Mouse (Mus musculus) granulocyte monocyte progenitor cell, adult 5-6 weeks (primary cell): ENCODE measurements around the gene Pitpnc1. TPM values are rescaled to one million over a fixed set of nuclear protein-coding genes. Genes with fewer than 3 reads are reported as not detected.

Experiments used
- ATAC-seq: replicated peaks from 2 replicates; pipeline ENCODE4 v1.8.0; 2016; ENCODE audit warnings: mild to moderate bottlenecking, moderate TSS enrichment, inconsistent platforms; ENCODE audit not compliant: poor library complexity, severe bottlenecking
- total RNA-seq, 2 experiments: library from RNA; stranded (forward) in 1 of 2; stranded (reverse) in 1 of 2; fragments of 200-712, 200-1000 nt in 1 of 2; fragments of >200 nt in 1 of 2; fragmentation: Nextera tagmentation in 1 of 2; gene quantifications; 2 replicates each; pipeline ENCODE4 v1.2.3; 2014 to 2017

Pitpnc1 gene
- total RNA-seq, 2 experiments from 2014 or later: 11.7 to 28.0 TPM

DNA sequence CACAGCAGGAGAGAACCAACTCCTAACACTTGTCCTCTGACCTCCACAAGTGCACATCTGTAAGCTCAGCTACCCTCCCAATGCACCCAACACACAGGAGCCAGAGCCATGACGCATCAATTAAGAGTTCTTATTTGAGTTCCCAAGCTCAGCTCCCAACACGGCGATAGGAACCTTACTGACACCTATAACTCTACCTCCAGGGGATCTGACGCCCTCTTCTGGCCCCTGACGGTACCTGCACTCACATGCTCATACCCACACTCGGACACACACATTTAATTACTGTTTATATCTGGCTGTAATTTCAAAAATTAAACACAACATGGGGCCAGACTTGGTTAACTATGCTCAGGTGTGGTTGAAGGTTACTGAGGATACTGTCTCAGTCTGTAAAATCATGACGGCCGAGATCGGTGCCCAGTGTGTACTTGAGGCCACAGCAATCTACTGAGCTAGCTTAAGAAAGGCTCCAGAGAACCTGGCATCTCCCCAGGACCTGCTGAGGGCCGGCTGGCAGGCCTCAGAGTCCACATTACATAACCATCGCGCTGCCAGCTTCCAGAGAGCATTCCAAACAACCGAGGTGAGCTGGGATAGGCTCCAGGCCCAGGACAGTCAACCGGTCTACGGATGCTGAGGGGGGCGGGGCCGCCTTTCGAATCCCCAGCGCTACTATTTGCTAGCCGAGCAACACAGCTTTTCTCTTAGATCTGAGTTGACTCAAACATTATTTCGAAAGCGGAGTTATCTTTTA, 91.2 kb downstream of the Pitpnc1 start:
- no peak for ATAC-seq

DNA sequence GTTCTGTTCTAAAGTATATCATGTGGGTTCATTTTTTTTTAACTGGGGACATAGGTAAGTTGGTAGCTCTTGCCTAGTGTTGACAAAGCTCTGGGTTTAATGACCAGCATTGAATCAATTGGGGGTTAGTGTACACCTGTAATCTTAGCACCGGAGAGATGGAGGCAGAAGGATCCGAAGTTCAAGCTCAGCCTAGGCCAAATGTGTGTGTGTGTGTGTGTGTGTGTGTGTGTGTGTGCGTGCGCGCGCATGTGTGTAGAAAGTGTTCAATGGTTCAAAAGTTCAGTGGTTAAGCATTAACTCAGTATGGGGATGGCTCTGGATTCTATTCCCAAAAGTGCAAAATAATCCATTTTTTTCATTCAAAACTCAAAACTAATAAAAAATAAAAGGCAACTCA, 93.2 kb downstream of the Pitpnc1 start:
- ATAC-seq: no peak

DNA sequence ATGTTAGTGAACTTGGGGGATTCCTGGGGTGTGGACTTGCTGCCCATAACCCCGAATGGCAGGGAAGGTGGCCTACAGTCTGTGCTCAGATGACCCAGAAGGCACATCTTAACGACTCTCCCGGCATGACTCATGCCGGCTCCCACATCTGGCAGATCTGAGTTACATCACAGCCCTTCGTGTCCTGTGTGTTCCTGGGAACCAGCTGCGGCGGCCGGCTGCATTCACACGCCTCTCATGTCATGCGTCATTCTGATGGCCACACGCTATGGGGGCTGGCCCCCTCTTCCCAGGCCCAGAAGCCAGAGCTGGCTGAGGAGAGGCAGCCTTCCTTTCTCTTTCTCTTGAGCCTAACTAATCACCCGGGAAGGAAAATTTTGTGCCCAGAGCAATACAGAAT, 94.2 kb downstream of the Pitpnc1 start:
- ATAC-seq: peak; percentile 27; the same call in 1 of the 2 replicates

DNA sequence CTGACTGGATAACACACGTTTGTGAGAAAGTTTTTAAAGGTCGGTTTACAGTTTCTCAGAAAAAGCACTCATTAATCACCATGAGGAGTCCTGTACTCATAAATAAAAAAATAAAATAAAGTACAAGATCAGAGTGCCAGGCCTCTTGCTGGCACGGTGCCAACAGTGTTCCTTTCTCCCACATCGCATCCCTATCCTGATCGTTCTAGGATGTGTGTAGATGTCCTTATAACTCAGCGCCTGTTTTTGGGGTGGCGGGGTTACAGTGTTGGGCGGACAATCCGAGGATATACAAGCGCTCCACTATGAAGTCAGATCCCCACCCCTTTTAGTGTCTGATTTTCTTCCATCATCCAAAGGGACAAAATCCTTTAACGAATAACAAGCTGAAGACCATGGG, 94.7 kb downstream of the Pitpnc1 start:
- ATAC-seq: no peak

DNA sequence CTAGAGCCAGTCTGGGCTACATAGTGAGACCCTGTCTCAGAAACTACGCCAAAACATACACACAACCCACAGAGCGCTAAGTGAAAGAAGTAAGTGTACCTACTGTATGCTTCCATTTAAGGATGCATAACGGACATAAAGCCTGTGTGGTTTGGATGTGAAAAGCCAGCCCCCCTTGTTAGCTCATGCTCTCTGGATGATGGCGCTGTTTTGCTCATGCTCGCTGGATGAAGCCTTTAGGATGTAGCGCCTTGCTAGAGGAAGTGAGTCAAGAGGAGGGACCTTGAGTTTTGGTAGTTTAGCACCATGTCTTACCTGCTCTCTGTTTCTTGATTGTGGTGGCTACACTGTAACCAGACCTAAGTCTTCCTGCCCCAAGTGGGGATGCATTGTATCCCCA, 96.9 kb downstream of the Pitpnc1 start:
- ATAC-seq: no peak

DNA sequence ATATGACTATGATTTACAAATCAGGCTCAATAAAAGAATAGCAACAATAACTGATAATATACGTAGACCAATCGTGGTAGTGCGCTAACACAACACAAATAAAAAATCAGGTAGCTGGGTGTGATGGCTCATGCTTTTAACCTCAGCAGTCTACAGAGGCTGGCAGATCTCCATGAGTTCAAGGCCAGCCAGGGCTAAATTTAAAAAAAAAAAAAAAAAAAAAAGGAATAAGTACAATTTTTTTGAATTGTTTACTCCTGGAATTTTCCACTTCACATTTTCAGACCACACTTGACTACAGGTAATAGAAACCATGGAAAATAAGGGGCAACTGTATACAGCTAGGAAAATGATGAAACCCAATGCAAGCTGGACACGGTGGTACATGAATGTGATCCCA, 97.3 kb downstream of the Pitpnc1 start:
- ATAC-seq: no peak

DNA sequence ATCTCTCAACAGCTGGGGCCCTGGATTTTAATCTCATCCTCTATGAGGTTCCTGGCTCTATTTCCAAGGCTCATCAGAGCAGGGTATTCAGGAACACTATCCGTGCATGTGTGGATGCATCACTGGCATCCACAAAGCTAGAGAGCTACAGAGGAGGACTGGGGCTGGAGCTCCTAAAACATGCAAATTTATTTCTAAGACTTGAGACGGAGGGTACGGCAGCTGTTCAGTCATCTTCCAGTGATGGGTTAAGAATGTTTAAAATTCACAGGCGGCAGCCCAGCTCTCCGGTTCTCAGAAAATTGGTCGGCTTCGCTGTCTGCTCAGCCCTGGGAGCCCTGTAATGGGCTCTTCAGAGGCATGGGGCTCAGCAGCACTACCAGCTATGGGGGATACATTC, 97.8 kb downstream of the Pitpnc1 start:
- no peak for ATAC-seq

DNA sequence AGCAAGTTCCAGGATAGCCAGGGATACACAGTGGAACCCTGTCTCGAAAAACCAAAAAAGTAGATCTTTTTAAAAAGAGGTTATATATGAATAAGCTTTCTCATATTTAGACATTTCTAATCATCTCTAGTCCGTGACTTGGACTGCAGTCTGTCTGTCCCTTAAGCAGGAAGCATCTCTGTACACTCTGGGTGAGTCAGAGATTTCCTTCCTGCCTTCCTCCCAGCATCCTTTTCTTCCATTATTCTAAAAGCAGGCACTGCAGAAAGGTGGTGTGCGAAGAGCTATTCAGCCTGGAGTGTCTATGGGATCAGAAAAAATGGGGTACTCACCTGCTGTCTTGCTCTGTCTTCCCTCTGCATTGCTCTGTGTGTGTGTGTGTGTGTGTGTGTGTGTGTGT, 100.0 kb downstream of the Pitpnc1 start:
- ATAC-seq: no peak

DNA sequence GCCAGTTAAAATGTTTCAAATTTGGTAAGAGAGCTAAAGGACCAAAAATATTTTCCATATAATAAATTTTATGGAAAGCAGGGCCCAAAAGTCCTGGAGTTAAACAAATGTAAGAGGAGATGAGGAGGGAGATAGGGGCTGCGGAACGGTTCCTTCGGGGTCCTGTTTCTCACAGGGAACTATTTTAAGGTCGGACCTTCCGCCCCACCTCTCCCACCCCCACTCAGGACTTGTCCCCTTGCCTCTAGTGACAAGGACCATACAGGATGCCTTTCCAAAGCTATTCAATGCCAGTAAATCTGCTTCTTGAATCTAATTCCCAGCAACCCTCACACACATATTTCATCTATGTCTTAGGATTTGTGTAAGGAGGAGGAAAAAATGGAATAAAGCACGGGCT, 100.8 kb downstream of the Pitpnc1 start:
- ATAC-seq: no peak

DNA sequence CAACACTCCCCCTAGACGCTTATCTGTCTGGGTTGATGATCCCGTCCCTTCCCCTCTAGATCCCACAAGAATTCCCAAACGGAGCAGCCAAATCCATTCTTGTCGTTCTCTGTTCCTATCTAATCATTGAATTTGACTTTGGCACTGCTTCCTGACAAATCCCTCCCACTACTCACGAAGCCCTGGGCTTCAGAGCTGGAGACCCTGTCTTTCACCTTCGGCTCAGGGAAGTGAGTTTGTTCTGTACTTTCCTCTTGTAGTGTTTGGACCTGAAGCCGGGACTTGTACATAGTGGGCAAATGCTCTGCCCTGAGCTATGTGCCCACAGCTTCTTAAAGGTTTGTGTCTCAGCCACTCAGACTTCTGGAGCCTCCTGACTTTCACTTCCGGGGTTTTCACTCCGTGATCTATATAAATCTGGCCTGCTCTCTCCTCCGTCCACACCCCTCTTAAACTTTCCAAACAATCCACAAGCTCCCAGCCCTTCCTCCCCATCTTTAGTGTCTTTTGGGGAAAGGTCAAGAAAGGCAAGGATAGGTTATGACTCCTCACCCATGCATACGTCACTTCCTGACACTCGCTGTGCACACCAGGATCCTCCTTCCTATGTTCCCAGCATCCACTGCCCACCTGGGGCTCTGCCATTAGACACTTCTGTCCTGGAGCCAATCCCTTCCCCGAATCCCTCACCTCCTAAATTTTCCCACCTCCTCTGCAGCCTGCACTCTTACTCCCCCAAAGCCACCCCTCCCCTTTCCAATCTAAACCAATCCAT, 104.4 kb downstream of the Pitpnc1 start:
- ATAC-seq: no peak

DNA sequence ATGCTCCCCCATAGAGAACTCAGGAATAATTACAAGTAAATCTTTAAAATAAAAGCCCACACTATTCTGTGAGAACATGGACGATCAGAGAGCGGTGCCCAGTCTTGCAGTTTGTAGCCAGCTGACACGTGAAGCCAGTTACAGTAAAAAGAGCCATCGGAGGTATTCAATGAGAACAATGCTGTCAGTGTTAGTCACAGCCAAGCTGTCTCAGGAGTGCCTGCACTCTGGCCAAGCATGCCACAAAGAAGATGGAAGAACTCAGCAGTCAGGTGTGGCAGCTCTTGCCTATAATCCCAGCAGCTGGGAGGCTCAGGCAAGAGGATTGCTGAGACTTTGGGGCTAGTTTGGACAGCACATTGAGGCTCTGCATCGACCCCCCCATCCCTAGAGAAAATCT, 111.8 kb downstream of the Pitpnc1 start:
- ATAC-seq: no peak

DNA sequence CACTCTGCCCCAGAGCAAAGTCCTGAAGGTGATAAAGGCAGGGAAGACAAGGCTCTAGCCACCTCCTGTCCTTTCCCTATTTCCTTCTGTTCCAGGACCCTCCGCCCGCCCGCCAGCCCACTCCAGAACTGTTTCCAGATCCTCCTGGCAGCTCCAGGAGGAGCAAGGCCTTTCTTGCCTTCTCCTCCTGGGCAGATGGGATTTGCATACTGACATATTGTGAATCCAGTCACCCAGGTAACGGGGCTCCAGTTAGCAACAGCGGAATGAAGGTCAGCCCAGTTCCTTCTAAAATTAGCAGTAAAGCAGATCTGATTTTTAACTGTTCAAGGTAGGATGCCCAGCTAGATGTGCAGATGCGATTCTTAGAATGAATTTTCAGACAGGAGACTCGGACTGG, 114.3 kb downstream of the Pitpnc1 start:
- no peak for ATAC-seq

DNA sequence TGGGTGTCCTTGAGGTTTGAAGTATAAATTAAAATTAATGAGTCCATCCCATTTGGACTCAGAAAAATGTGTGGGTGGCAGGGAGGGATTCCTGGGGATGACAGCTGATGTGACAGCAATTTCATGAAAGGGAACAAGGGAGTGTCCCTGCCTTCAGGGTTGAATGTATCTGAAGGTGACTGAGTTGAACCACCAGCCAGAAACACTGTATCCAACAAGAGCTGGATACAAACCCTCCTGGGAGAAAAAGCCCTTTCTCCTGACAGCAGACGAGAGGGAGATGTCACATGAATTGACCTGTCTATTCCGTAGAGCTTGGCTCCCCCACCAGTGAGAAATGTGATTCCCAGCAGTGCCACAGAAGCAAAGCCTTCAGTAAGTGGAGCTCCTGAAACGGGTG, 115.0 kb downstream of the Pitpnc1 start:
- no peak for ATAC-seq

DNA sequence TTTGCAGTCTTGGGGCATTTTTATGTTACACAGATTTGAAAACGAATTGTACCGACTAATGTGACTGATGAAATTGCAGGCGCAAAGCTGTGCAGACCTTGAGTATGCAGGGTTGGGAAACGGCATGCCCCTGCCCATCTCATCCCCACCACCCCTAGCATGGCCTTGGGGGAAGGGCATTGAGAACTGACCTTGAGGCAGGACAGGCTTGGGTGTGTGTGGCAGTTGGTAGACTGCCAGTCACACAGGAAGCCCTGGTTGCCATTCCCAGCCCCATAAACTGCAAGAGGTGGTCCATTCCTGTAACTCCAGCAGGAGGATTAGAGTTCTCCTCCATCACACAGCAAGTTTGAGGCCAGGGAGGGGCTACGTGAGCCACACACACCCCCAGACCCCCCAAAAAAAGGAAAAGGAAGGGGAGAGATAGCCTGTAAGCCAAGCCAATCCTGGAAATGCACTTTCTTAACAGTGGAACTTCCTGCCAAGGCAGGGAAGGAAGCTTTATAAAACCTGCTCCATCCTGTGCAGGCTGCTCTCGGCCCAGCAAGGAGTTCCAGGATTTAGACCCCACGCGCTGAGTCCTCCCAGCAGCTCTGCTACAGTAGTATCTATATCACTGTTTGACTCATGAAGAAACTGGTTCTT, 115.9 kb downstream of the Pitpnc1 start:
- ATAC-seq: no peak

DNA sequence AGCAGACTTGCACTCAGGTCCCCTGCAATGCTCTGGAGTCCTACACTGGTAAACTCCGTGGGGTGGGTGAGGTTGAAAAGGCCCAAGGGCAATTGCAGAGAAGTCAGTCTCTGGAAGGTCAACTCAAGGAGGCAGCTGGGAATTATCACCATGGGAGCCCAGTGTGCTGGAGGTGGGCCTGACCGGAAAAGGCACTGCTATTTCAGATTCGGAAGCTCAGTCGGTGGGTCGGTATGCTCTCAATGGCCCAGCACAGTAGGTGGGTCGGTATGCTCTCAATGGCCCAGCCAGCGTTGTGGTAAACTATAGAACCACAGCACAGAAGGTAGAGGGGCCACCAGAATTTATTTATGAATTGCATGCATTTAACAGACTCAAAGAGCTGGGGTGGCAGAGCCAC, 117.9 kb downstream of the Pitpnc1 start:
- no peak for ATAC-seq

DNA sequence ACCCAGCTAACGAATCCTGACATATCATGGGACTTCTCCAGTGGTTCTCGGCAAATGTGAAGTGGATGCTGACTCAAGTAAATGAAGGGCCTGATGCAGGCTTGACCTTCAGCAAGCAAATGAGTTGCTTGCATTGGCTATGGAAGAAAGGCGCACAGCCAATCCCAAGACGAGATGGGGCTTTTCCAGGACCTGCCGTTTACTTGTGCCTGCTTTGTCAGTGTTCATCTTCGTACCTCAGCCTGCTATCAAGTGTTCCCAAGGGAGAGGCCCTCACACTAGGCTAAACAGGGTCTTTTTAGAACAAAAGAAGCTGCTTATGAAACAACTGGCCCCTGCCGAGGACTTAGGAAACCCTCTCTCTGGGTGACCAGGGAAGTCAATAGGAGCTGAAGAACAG, 120.7 kb downstream of the Pitpnc1 start:
- ATAC-seq: no peak

DNA sequence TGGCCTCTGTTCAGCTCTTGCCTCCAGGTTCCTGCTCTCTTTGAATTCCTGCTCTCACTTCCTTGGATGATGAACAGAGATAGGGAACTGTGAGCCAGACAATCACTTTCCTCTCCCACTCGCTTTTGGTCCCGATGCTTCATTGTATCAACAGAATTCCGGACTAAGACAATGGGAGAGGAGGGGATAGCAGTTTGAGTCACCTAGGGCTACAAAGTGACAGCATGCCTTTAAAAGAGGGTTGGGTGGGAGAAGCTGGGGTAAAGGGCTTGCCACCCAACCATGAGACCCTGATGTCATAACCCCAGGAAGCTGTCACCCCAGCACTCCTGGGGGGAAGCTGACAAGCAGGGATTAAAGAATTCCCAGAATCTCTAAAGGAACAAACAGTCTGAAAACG, 127.5 kb downstream of the Pitpnc1 start:
- no peak for ATAC-seq

DNA sequence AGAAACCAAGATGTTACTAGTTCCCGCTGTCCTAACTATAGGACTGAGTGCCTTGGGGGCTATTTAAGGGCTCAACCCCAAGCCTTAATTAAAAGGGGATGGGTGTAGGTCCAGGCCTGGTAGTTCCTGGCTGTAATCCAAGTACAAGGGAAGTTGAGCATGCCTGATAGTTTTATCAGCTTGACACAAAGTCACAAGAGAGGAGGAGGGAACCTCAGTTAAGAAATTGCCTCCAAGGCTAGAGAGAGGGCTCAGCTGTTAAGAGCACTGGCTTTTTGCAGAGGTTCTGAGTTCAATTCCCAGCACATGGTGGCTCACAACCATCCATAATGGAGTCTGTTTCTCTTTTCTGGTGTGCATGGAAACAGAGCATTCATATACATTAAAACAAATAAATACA, 128.1 kb downstream of the Pitpnc1 start:
- ATAC-seq: no peak

DNA sequence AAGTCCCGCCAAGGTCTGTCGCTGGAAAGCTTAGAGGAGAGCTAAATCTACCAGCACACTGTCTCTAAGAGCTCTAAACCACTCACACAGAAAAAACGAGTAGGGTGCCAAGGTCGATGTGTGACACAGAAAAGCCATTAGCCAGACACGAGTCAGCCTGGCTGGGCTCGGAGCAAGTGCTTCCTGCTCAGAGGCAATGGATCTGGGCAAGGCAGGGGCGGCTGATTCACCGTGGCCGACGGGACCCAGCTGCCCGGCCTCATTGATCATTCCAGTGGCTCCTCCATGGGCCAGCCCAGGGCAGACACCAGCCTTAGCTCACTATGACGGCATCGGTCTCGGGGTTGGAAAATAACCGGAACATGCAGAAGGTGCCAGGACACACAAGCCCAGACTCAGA, 129.2 kb downstream of the Pitpnc1 start:
- no peak for ATAC-seq

DNA sequence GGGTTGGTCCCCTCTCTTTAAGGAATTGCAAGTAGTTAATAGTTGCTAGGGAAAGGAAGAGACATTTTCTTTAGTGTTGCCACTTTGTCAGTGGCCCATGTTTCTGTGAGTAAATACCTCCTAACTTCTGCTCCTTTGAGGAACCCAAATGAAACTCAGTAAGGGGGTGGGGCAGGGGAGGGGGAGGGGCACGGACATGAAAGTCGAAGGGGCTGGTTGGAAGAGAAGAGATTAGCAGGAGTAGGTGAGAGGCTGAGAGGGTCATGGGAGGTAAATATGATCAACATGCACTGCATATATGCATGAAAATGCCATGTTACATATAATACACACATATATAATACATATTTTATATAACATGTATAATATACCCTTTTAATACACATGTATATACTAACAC, 129.7 kb downstream of the Pitpnc1 start:
- ATAC-seq: no peak

DNA sequence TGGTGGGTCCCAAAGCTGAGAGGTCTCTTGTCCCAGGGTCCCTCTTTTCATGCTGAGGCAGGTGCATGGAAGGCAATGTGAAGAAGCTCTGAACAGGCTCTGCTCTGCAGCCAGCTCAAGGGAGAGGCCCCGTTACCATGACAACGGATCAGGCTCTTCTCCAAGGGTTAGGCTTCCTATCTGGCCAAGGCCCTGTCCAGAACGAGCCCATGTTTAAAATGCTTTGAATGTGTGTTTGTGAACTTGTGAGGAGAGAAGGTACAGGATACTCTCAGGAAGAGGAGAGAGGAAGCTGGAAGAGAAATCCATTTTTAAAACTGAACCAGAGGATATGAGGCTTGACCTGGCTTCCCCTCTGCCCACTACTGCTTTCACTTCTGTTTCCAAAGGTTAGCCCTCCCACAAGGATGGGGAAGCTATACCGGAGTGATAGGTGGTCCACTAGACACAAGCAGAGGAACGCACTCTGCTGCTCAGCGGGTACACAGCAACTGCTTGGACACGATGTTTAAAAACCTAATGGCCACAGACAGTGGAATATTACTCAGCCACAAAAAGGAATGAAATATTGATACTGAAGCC, 131.2 kb downstream of the Pitpnc1 start:
- ATAC-seq: peak; percentile 97
